Mouse (Mus musculus) liver, adult 2 months (tissue): Measurements from ENCODE around the gene Tgds. TPM values are rescaled to one million over a fixed set of nuclear protein-coding genes. Genes with fewer than 3 reads are reported as not detected.

ENCODE experiments used
- DNase-seq: peaks from one replicate; pipeline ENCODE4 v3.0.0-alpha.2; 2011; ENCODE audit warnings: low read depth, low spot score; ENCODE audit errors: extremely low read depth
- H3K27ac ChIP-seq: fragments of 200-500 bp; replicated peaks from 2 replicates; pipeline ENCODE4 v1.5.1; 2012; ENCODE audit warnings: low read depth, mild to moderate bottlenecking, control low read depth, inconsistent platforms, low read length; ENCODE audit not compliant: insufficient read depth
- H3K27me3 ChIP-seq: fragments of 200-500 bp; 2 replicates; pipeline ENCODE4 v1.6.1; 2012; ENCODE audit warnings: mild to moderate bottlenecking, moderate library complexity, low read length, inconsistent platforms; ENCODE audit not compliant: control insufficient read depth, insufficient read depth
- H3K36me3 ChIP-seq: fragments of 200-500 bp; 2 replicates; pipeline ENCODE4 v1.6.1; 2012; ENCODE audit warnings: low read length, inconsistent platforms; ENCODE audit not compliant: control insufficient read depth, insufficient read depth
- H3K4me1 ChIP-seq: fragments of 200-500 bp; 2 replicates; pipeline ENCODE4 v1.6.1; 2011; ENCODE audit warnings: low read length; ENCODE audit not compliant: control insufficient read depth, insufficient read depth
- H3K4me3 ChIP-seq: fragments of 200-500 bp; 2 replicates; pipeline ENCODE4 v1.5.1; 2011; ENCODE audit warnings: low read depth, mild to moderate bottlenecking, control low read depth, low read length, moderate library complexity; ENCODE audit not compliant: insufficient read depth
- H3K79me2 ChIP-seq: fragments of 200-500 bp; 2 replicates; pipeline ENCODE4 v1.6.1; 2012; ENCODE audit warnings: inconsistent platforms, mild to moderate bottlenecking, low read length, moderate library complexity; ENCODE audit not compliant: control insufficient read depth, insufficient read depth
- H3K9ac ChIP-seq: fragments of 200-500 bp; 2 replicates; pipeline ENCODE4 v1.6.1; 2012; ENCODE audit warnings: low read depth, mild to moderate bottlenecking, control low read depth, inconsistent platforms, low read length
- CTCF ChIP-seq: fragments of 200-500 bp; IDR thresholded peaks from 2 replicates; pipeline ENCODE4 v1.5.1; 2011; ENCODE audit warnings: low read depth, low read length, control low read depth
- POLR2A ChIP-seq: fragments of 200-500 bp; IDR thresholded peaks from 2 replicates; pipeline ENCODE4 v1.6.1; 2011; ENCODE audit warnings: low read length, control low read depth; ENCODE audit not compliant: insufficient read depth; ENCODE audit errors: extremely low read depth
- WGBS: fragments of 180-500 bp; shearing (Covaris S2); methylation state at CpG from one replicate; pipeline ENCODE4 v1.1.7; 2018; 5-methylcytosine and 5-hydroxymethylcytosine counted together
- polyA plus RNA-seq: library from polyadenylated mRNA; depleted of rRNA; stranded (reverse); fragments of >200 nt; gene quantifications from 2 replicates; pipeline ENCODE4 v1.2.3, GENCODE M21; 2012; rRNA removed
- total RNA-seq: library from RNA; depleted of rRNA; stranded (reverse); fragments of >200 nt; gene quantifications from 2 replicates; pipeline ENCODE4 v1.2.3, GENCODE M21; 2014; rRNA removed

Gene Tgds
- 32.4 and 37.9 TPM in 2 replicates for total RNA-seq
- polyA plus RNA-seq = 14.3 and 14.4 TPM in 2 replicates

- TF ChIP-seq CTCF (0 out of 2 replicates have a peak, but pooled peaks have one; percentile 3), POLR2A (peak; percentile 88)
- Histone ChIP-seq H3K36me3 (no peaks in the 10 kb centered on the region; the same call in 1 of the 2 replicates), H3K27me3 (no peaks in the 10 kb centered on the region), H3K9ac (peak within 1 kb of the TSS; percentile 88), H3K79me2 (peaks cover 9% of the 10 kb centered on the region; the same call in 1 of the 2 replicates), H3K4me3 (peak within 1 kb of the TSS; percentile 90), H3K4me1 (peaks cover 10% of the 10 kb centered on the region), H3K27ac (peak within 1 kb of the TSS; percentile 63)
- DNase-seq = peak; percentile 92
- WGBS = under 1% methylated on average over 28 of the region's 28 CpGs
Measured at GRCm38 (mm10) chr14:118132642-118132977, at the start of gene Tgds. Tgds (minus strand) TSS chr14:118132755.

GRCm38 (mm10) chr14:118180711-118181177, 48.2 kb upstream of the Tgds start:
- Histone ChIP-seq H3K9ac (peak overlapping the region; percentile 26; the same call in 1 of the 2 replicates), H3K27me3 (no peaks in the 10 kb centered on the region), H3K4me1 (no peaks in the 10 kb centered on the region), H3K79me2 (no peaks in the 10 kb centered on the region), H3K27ac (no peak overlapping the region), H3K4me3 (peak overlapping the region; percentile 61), H3K36me3 (no peaks in the 10 kb centered on the region)
- WGBS = 11% methylated on average over 10 of the region's 10 CpGs
- TF ChIP-seq CTCF (no peak), POLR2A (no peak)
- DNase-seq = peak; percentile 36

- Histone ChIP-seq H3K27ac (no peak overlapping the region), H3K4me3 (peak overlapping the region; percentile 61), H3K4me1 (no peaks in the 10 kb centered on the region), H3K9ac (0 out of 2 replicates have a peak overlapping the region, but pooled peaks have one; percentile 21), H3K27me3 (no peaks in the 10 kb centered on the region), H3K79me2 (no peaks in the 10 kb centered on the region), H3K36me3 (no peaks in the 10 kb centered on the region)
- peak; percentile 26 for DNase-seq
- no peak for TF ChIP-seq CTCF
- TF ChIP-seq POLR2A = no peak
- under 1% methylated on average over 20 of the region's 20 CpGs for WGBS
Measured at GRCm38 (mm10) chr14:118180117-118180557, 47.6 kb upstream of the Tgds start.

- Histone ChIP-seq H3K79me2 (no peaks in the 10 kb centered on the region), H3K4me3 (peak overlapping the region; percentile 61; the same call in 1 of the 2 replicates), H3K27me3 (no peaks in the 10 kb centered on the region), H3K4me1 (no peaks in the 10 kb centered on the region), H3K36me3 (no peaks in the 10 kb centered on the region), H3K27ac (no peak overlapping the region), H3K9ac (no peak overlapping the region)
- no peak for TF ChIP-seq CTCF
- TF ChIP-seq POLR2A = no peak
- no peak for DNase-seq
- 40% methylated on average over 7 of the region's 7 CpGs for WGBS
Measured at GRCm38 (mm10) chr14:118179701-118180100, 47.1 kb upstream of the Tgds start.

GRCm38 (mm10) chr14:118179251-118179650, 46.7 kb upstream of the Tgds start:
- no peak for DNase-seq
- Histone ChIP-seq H3K4me3 (no peak overlapping the region), H3K27me3 (no peaks in the 10 kb centered on the region), H3K27ac (no peak overlapping the region), H3K79me2 (no peaks in the 10 kb centered on the region), H3K4me1 (no peaks in the 10 kb centered on the region), H3K9ac (no peak overlapping the region), H3K36me3 (no peaks in the 10 kb centered on the region)
- 16% methylated on average over 1 of the region's 1 CpGs for WGBS
- no peak for TF ChIP-seq CTCF
- TF ChIP-seq POLR2A = no peak

- H3K79me2 ChIP-seq = no peaks in the 10 kb centered on the region
- H3K27ac ChIP-seq = no peak overlapping the region
- H3K36me3 ChIP-seq = no peaks in the 10 kb centered on the region
- TF ChIP-seq POLR2A = no peak
- TF ChIP-seq CTCF = no peak
- no peaks in the 10 kb centered on the region for H3K4me1 ChIP-seq
- no peak overlapping the region for H3K4me3 ChIP-seq
- no peak overlapping the region for H3K9ac ChIP-seq
- WGBS = 63% methylated on average over 12 of the region's 12 CpGs
- DNase-seq = no peak
- H3K27me3 ChIP-seq = no peaks in the 10 kb centered on the region
Measured at GRCm38 (mm10) chr14:118175694-118176085, 43.1 kb upstream of the Tgds start.
